Mouse (Mus musculus) monocyte, adult 5-6 weeks (primary cell): Measurements from ENCODE around the gene Vmn1r5. TPM values are rescaled to one million over a fixed set of nuclear protein-coding genes. Genes with fewer than 3 reads are reported as not detected.
"Not testable (repeated sequence)": the region's sequence is repeated elsewhere in the genome, so short reads cannot be mapped to it uniquely, and the experiment has no call there.

Experiments
- ATAC-seq: fragments of 153-309, 156-312 bp; replicated peaks from 2 replicates; pipeline ENCODE4 v1.8.0; 2017; ENCODE audit warnings: mild to moderate bottlenecking; ENCODE audit not compliant: low TSS enrichment, insufficient number of reproducible peaks, severe bottlenecking, poor library complexity, low FRiP score
- total RNA-seq: library from RNA; stranded (forward); fragments of 200-1000, 200-491, 200-594 nt; gene quantifications from 3 replicates; pipeline ENCODE4 v1.2.3, GENCODE M21; 2017

Gene Vmn1r5
- total RNA-seq: not detected in 3 replicates

- ATAC-seq: no peak
These were observed at the start of gene Vmn1r5 for GRCm38 (mm10) chr6:56969973-56970372. Gene Vmn1r5, plus strand, starts transcription at chr6:56970273.

GRCm38 (mm10) chr6:56923331-56923725, 46.7 kb upstream of the Vmn1r5 start:
- no peak; the same call in 1 of the 2 replicates for ATAC-seq

- peak; percentile 91 for ATAC-seq
These were observed 46.1 kb upstream of the Vmn1r5 start, which contains the start of the genes Nt5c3 and Vmn1r4 for GRCm38 (mm10) chr6:56923726-56924707. Gene Nt5c3, minus strand, starts transcription at chr6:56923932. Gene Vmn1r4, plus strand, starts transcription at chr6:56924015.

GRCm38 (mm10) chr6:56931648-56932415, 38.2 kb upstream of the Vmn1r5 start:
- peak; percentile 50; the same call in 1 of the 2 replicates for ATAC-seq

- ATAC-seq: no peak
These were observed 37.6 kb upstream of the Vmn1r5 start for GRCm38 (mm10) chr6:56932464-56932863.

GRCm38 (mm10) chr6:56934366-56934765, 35.7 kb upstream of the Vmn1r5 start:
- no peak for ATAC-seq

- no peak for ATAC-seq
These were observed 13.6 kb upstream of the Vmn1r5 start for GRCm38 (mm10) chr6:56956436-56956835.

GRCm38 (mm10) chr6:56996943-56997342, 26.9 kb downstream of the Vmn1r5 start, which contains the start of gene Vmn1r6:
Gene Vmn1r6, plus strand, starts transcription at chr6:56997243.
- no peak for ATAC-seq

- not testable (repeated sequence) for ATAC-seq
These were observed 55.2 kb downstream of the Vmn1r5 start, which contains the start of gene Vmn1r7 for GRCm38 (mm10) chr6:57025224-57025623. Gene Vmn1r7, minus strand, starts transcription at chr6:57025324.

- ATAC-seq: no peak
These were observed 61.9 kb downstream of the Vmn1r5 start, which contains the start of gene Vmn1r8 for GRCm38 (mm10) chr6:57031984-57032383. Gene Vmn1r8, plus strand, starts transcription at chr6:57032284.

GRCm38 (mm10) chr6:57034674-57035073, 64.6 kb downstream of the Vmn1r5 start:
- no peak for ATAC-seq

Other genes with a start within 250 kb of the Vmn1r5 start
- gene Kbtbd2, start 172.5 kb upstream of the Vmn1r5 start, total RNA-seq: 75.5 to 79.5 TPM (median 77.3 TPM) in 3 replicates
- gene Fkbp9, start 138.2 kb upstream of the Vmn1r5 start, total RNA-seq: 0.29 to 1.2 TPM (median 0.32 TPM) in 3 replicates
- 38.6 to 88.2 TPM (median 56.0 TPM) in 3 replicates for gene Nt5c3, start 46.3 kb upstream of the Vmn1r5 start, total RNA-seq
- 0.19 TPM in 2 of 3 replicates, not detected in the other for gene Vmn1r4, start 46.3 kb upstream of the Vmn1r5 start, total RNA-seq
- not detected in 3 replicates for gene Vmn1r6, start 27.0 kb downstream of the Vmn1r5 start, total RNA-seq
- 0.58 TPM in 1 of 3 replicates, not detected in the others for gene Vmn1r7, start 55.1 kb downstream of the Vmn1r5 start, total RNA-seq
- gene Vmn1r8, start 62.0 kb downstream of the Vmn1r5 start, total RNA-seq: not detected in 3 replicates
- gene Vmn1r9, start 96.5 kb downstream of the Vmn1r5 start, total RNA-seq: not detected in 3 replicates
- not detected in 3 replicates for gene Vmn1r10, start 139.2 kb downstream of the Vmn1r5 start, total RNA-seq
- not detected in 3 replicates for gene Vmn1r11, start 163.2 kb downstream of the Vmn1r5 start, total RNA-seq
- not detected in 3 replicates for gene Vmn1r12, start 186.6 kb downstream of the Vmn1r5 start, total RNA-seq
- 0.10 TPM in 1 of 3 replicates, not detected in the others for gene Vmn1r13, start 233.0 kb downstream of the Vmn1r5 start, total RNA-seq